23 mouse cellular contexts compared by ENCODE assay signal in genomic region chr15:80206057-80206565, GRCm38 (mm10). TPM values are rescaled to one million over a fixed set of nuclear protein-coding genes. Genes with fewer than 3 reads are reported as not detected.
"Had no signal": no experiment of that assay in that cellular context is flagged by ENCODE, and none has a peak within 500 bp of the region (broad histone marks: within the 10 kb centered on the region; RNA-seq: fewer than 3 reads in every experiment).

No protein-coding gene starts in this region.

- H3K9ac ChIP-seq: lung, embryonic 14.5 days; neural tube, embryonic 13.5 days; neural tube, embryonic 15.5 days had no signal

- H3K4me2 ChIP-seq: lung, embryonic 14.5 days; neural tube, embryonic 13.5 days; neural tube, embryonic 15.5 days had no signal

- H3K27me3 ChIP-seq: neural tube, embryonic 13.5 days; neural tube, embryonic 15.5 days had no signal

- H3K9me3 ChIP-seq: midbrain, embryonic 10.5 days; neural tube, embryonic 13.5 days; neural tube, embryonic 15.5 days had no signal

- H3K4me3 ChIP-seq: midbrain, embryonic 10.5 days; myocyte; neural tube, embryonic 13.5 days; neural tube, embryonic 15.5 days had no signal

- DNase-seq: lung, adult 18-20 months; lung, embryonic 14.5 days; lung, postnatal 10 days; lung, postnatal 4 days; midbrain, embryonic 14.5 days; retina, postnatal 1 day; right cerebral cortex, adult 18-20 months; right cerebral cortex, postnatal 25 days; right cerebral cortex, postnatal 4 days; spleen, adult 18-20 months; thymus, adult 18-20 months; thymus, postnatal 14 days; thymus, postnatal 36 days had no signal

- ATAC-seq: midbrain, embryonic 16.5 days had no signal

- H3K27ac ChIP-seq: midbrain, embryonic 10.5 days; neural tube, embryonic 13.5 days; neural tube, embryonic 15.5 days had no signal

RNA-seq across cellular contexts. Expression of gene AC140267.1, which starts 29.5 kb away (rescaled TPM):
- polyA plus RNA-seq: lung, embryonic 14.5 days; lung, embryonic 16.5 days; myocyte; neural tube, embryonic 11.5 days; neural tube, embryonic 15.5 days; small intestine, adult 2 months; stomach, embryonic 14.5 days; thymus, postnatal 0 days had no signal
